Mouse (Mus musculus) embryonic fibroblast, embryonic 13.5 days (primary cell): Measurements from ENCODE around the gene Slc4a4.

ENCODE experiments used
- CTCF ChIP-seq: IDR thresholded peaks from 2 replicates; pipeline ENCODE4 v1.5.1; 2011; ENCODE audit warnings: mild to moderate bottlenecking, control low read depth, low read length, moderate library complexity, borderline replicate concordance; ENCODE audit not compliant: insufficient read depth
- POLR2A ChIP-seq: IDR thresholded peaks from 2 replicates; pipeline ENCODE4 v1.6.1; 2011; ENCODE audit warnings: low read depth, mild to moderate bottlenecking, control low read depth, low read length, moderate library complexity

GRCm38 (mm10) chr5:88964685-88965290 lies 78.2 kb downstream of the Slc4a4 start:
- TF ChIP-seq CTCF (no peak), POLR2A (no peak)
